8 mouse cellular contexts compared by ENCODE assay signal in genomic region chr11:62044627-62045026, GRCm38 (mm10).
A peak's percentile ranks its signal among the peaks of the same experiment; 100 is the strongest.
DNase-seq lines count a peak whose midpoint lies in the region; ATAC-seq and TF ChIP-seq lines count a peak whose summit lies in the region.
"Had no signal": no experiment of that assay in that cellular context is flagged by ENCODE, and none has a peak within 500 bp of the region (broad histone marks: within the 10 kb centered on the region; RNA-seq: fewer than 3 reads in every experiment).

No protein-coding gene starts in this region.

- in situ Hi-C loops in CH12.LX (cut with MboI; ENCODE audit: low pct_ligation_motif_present, low pct_unique_long_range_greater_than_20kb, low sequenced_read_pairs): loop anchor here (5.0 kb wide), 2 partner anchors 92 to 233 kb away; no protein-coding TSS in a partner anchor

- no peaks in the 10 kb centered on the region for H3K4me1 ChIP-seq in kidney, postnatal 0 days (replicated peaks; ENCODE audit: insufficient read depth, low read length)
- H3K4me1 ChIP-seq in CH12.LX (ENCODE audit: control insufficient read depth in 1 of 2, insufficient read depth in 2 of 2) (no peaks in the 10 kb centered on the region; a peak in 1 of 4 replicates), MEL (ENCODE audit: control insufficient read depth in 1 of 2, insufficient read depth in 2 of 2, low read length in 2 of 2) (no peaks in the 10 kb centered on the region)
- H3K4me1 ChIP-seq: embryonic facial prominence, embryonic 13.5 days had no signal

- TF ChIP-seq POLR2A in CH12.LX (IDR thresholded peaks at IDR 0.05; ENCODE audit: low read depth, low read length) (no peak), MEL (IDR thresholded peaks at IDR 0.05; ENCODE audit: control insufficient read depth in 1 of 2, insufficient read depth in 1 of 2, low read depth in 1 of 2, low read length in 2 of 2, poor library complexity in 1 of 2) (no peak)

- H3K27me3 ChIP-seq in kidney, postnatal 0 days (ENCODE audit: insufficient read depth, low read length): no peaks in the 10 kb centered on the region
- H3K27me3 ChIP-seq in CH12.LX (replicated peaks): no peaks in the 10 kb centered on the region
- no peaks in the 10 kb centered on the region for H3K27me3 ChIP-seq in MEL (ENCODE audit: control insufficient read depth in 1 of 2, insufficient read depth in 2 of 2, low read length in 2 of 2)
- H3K27me3 ChIP-seq: embryonic facial prominence, embryonic 13.5 days had no signal

- no peaks in the 10 kb centered on the region for H3K9me3 ChIP-seq in kidney, postnatal 0 days (replicated peaks; ENCODE audit: low read length)
- no peaks in the 10 kb centered on the region for H3K9me3 ChIP-seq in CH12.LX (replicated peaks; ENCODE audit: low read length)
- H3K9me3 ChIP-seq in MEL (replicated peaks; ENCODE audit: insufficient read depth, low read length): no peaks in the 10 kb centered on the region
- H3K9me3 ChIP-seq: embryonic facial prominence, embryonic 13.5 days had no signal

- TF ChIP-seq CTCF in kidney, postnatal 0 days (IDR thresholded peaks at IDR 0.05; ENCODE audit: low read depth): peak; percentile 83
- TF ChIP-seq CTCF in CH12.LX (conservative IDR thresholded peaks at IDR 0.05 in 1 of 2, IDR thresholded peaks at IDR 0.05 in 1 of 2; ENCODE audit: low read depth in 2 of 2, low read length in 2 of 2): peak; percentile 51 to 95
- peak; percentile 42 to 80 (median 44) for TF ChIP-seq CTCF in MEL (IDR thresholded peaks at IDR 0.05 in 2 of 3, conservative IDR thresholded peaks at IDR 0.05 in 1 of 3; ENCODE audit: control insufficient read depth in 1 of 3, insufficient read depth in 1 of 3, low read depth in 2 of 3, low read length in 3 of 3, poor library complexity in 1 of 3, severe bottlenecking in 1 of 3)

- dilution Hi-C loops in CH12.LX (cut with MboI; ENCODE audit: extremely low pct_ligation_motif_present, extremely low pct_unique_long_range_greater_than_20kb, low sequenced_read_pairs): no loop called here

- peak; percentile 96 for TF ChIP-seq RAD21 in CH12.LX (IDR thresholded peaks at IDR 0.05; ENCODE audit: low read depth, low read length)
- TF ChIP-seq RAD21 in MEL (IDR thresholded peaks at IDR 0.05; ENCODE audit: low read depth, low read length): peak; percentile 75

- H3K79me2 ChIP-seq in CH12.LX (replicated peaks; ENCODE audit: control insufficient read depth, extremely low read depth, insufficient read depth, poor library complexity, severe bottlenecking) (no peaks in the 10 kb centered on the region), MEL (ENCODE audit: control insufficient read depth, insufficient read depth, low read length, poor library complexity) (no peaks in the 10 kb centered on the region)

- peak; percentile 83 for DNase-seq in kidney, postnatal 0 days (ENCODE audit: low spot score)
- no peak for DNase-seq in kidney, adult 18-20 months
- DNase-seq in CH12.LX (ENCODE audit: extremely low read depth) (peak; percentile 65), MEL (ENCODE audit: low read depth, low spot score) (peak; percentile 62)
- DNase-seq in embryo, embryonic 9.5 days (ENCODE audit: extremely low spot score): peak; percentile 38
- no peak for DNase-seq in frontal cortex, postnatal 10 days (ENCODE audit: low spot score in 2 of 2)
- DNase-seq in urinary bladder, postnatal 10 days (ENCODE audit: low spot score): no peak

- 39% methylated on average over 3 of the region's 3 CpGs for WGBS in kidney, postnatal 0 days

- no peaks in the 10 kb centered on the region for H3K36me3 ChIP-seq in kidney, postnatal 0 days (ENCODE audit: insufficient read depth, low read length)
- peaks cover 0 to 26% of the 10 kb centered on the region in 2 experiments for H3K36me3 ChIP-seq in CH12.LX (replicated peaks in 1 of 2; ENCODE audit: control insufficient read depth in 1 of 2, insufficient read depth in 1 of 2, low read length in 1 of 2)
- no peaks in the 10 kb centered on the region for H3K36me3 ChIP-seq in MEL (ENCODE audit: control insufficient read depth in 1 of 2, insufficient read depth in 2 of 2, low read length in 2 of 2)
- H3K36me3 ChIP-seq: embryonic facial prominence, embryonic 13.5 days had no signal

- ATAC-seq in kidney, postnatal 0 days (replicated peaks; ENCODE audit: low FRiP score, low read depth): 0 out of 2 replicates have a peak, but pooled peaks have one; percentile 46

- no peak overlapping the region for H3K9ac ChIP-seq in kidney, postnatal 0 days (ENCODE audit: low read depth, low read length)
- H3K9ac ChIP-seq in CH12.LX (ENCODE audit: insufficient read depth, low read depth) (no peak overlapping the region), MEL (ENCODE audit: control insufficient read depth, low read depth, low read length, poor library complexity, severe bottlenecking) (no peak overlapping the region)
- H3K9ac ChIP-seq: embryonic facial prominence, embryonic 13.5 days had no signal

- TF ChIP-seq EP300 in CH12.LX (IDR thresholded peaks at IDR 0.05; ENCODE audit: low read length): no peak
- TF ChIP-seq EP300 in MEL (IDR thresholded peaks at IDR 0.05; ENCODE audit: low read depth in 1 of 2, low read length in 2 of 2): no peak

- no peak overlapping the region for H3K4me3 ChIP-seq in kidney, postnatal 0 days (replicated peaks; ENCODE audit: low read depth, low read length)
- H3K4me3 ChIP-seq in CH12.LX (replicated peaks in 1 of 3; ENCODE audit: low read depth in 2 of 3, low read length in 2 of 3, poor library complexity in 1 of 3): no peak overlapping the region
- no peak overlapping the region for H3K4me3 ChIP-seq in MEL (ENCODE audit: control insufficient read depth in 1 of 2, insufficient read depth in 1 of 2, low read depth in 2 of 2, low read length in 2 of 2)
- H3K4me3 ChIP-seq: embryonic facial prominence, embryonic 13.5 days had no signal

- H3K27ac ChIP-seq in kidney, postnatal 0 days: no peak overlapping the region
- no peak overlapping the region for H3K27ac ChIP-seq in CH12.LX (ENCODE audit: insufficient read depth, low read depth)
- H3K27ac ChIP-seq in MEL (ENCODE audit: control insufficient read depth, low read depth, low read length): no peak overlapping the region
- H3K27ac ChIP-seq: embryonic facial prominence, embryonic 13.5 days had no signal

- H3K4me2 ChIP-seq in kidney, postnatal 0 days (ENCODE audit: low read length): no peak overlapping the region
- no peak overlapping the region for H3K4me2 ChIP-seq in CH12.LX (ENCODE audit: insufficient read depth, low read depth, poor library complexity, severe bottlenecking)
- H3K4me2 ChIP-seq: embryonic facial prominence, embryonic 13.5 days had no signal

TF ChIP-seq in CH12.LX, 34 proteins besides CTCF, POLR2A, EP300 and RAD21 (continues in another document):
- TF ChIP-seq ETS1 (conservative IDR thresholded peaks at IDR 0.05; ENCODE audit: low read depth, low read length) (no peak), MAX (IDR thresholded peaks at IDR 0.05; ENCODE audit: low read length) (no peak), GABPA (IDR thresholded peaks at IDR 0.05; ENCODE audit: insufficient replicate concordance, low read depth, low read length) (no peak), TCF12 (IDR thresholded peaks at IDR 0.05; ENCODE audit: low read depth, low read length) (0 out of 2 replicates have a peak, but pooled peaks have one; percentile 29), USF1 (IDR thresholded peaks at IDR 0.05; ENCODE audit: low read depth, low read length) (no peak), CHD1 (IDR thresholded peaks at IDR 0.05; ENCODE audit: low read depth, low read length) (no peak), ZC3H11A (IDR thresholded peaks at IDR 0.05; ENCODE audit: low read depth, low read length) (peak; percentile 96), BHLHE40 (IDR thresholded peaks at IDR 0.05; ENCODE audit: low read depth, low read length) (0 out of 2 replicates have a peak, but pooled peaks have one; percentile 8), NELFE (IDR thresholded peaks at IDR 0.05; ENCODE audit: low read depth, low read length) (no peak; the same call in 1 of the 2 replicates), SIN3A (IDR thresholded peaks at IDR 0.05; ENCODE audit: low read length) (no peak), MEF2A (IDR thresholded peaks at IDR 0.05; ENCODE audit: borderline replicate concordance, low read depth, low read length) (peak; percentile 61; the same call in 1 of the 2 replicates), ZMIZ1 (IDR thresholded peaks at IDR 0.05; ENCODE audit: low read depth, low read length) (no peak), JUND (conservative IDR thresholded peaks at IDR 0.05; ENCODE audit: low read depth, low read length) (0 out of 2 replicates have a peak, but pooled peaks have one; percentile 21), SMC3 (IDR thresholded peaks at IDR 0.05; ENCODE audit: low read depth, low read length) (peak; percentile 99), IRF4 (IDR thresholded peaks at IDR 0.05; ENCODE audit: low read depth, low read length) (peak; percentile 44; the same call in 1 of the 2 replicates)

TF ChIP-seq in MEL, 35 proteins besides CTCF, POLR2A, EP300 and RAD21:
- peak; percentile 94 for TF ChIP-seq SMC3 (IDR thresholded peaks at IDR 0.05; ENCODE audit: low read depth, low read length)
- no peak for TF ChIP-seq POLR2AphosphoS5 (IDR thresholded peaks at IDR 0.05; ENCODE audit: borderline replicate concordance, low read depth, low read length)
- peak; percentile 88 for TF ChIP-seq ZC3H11A (IDR thresholded peaks at IDR 0.05; ENCODE audit: low read depth, low read length)
- 0 out of 2 replicates have a peak, but pooled peaks have one; percentile 20 for TF ChIP-seq ELF1 (IDR thresholded peaks at IDR 0.05; ENCODE audit: low read depth, low read length)
- TF ChIP-seq TCF12 (IDR thresholded peaks at IDR 0.05; ENCODE audit: low read depth, low read length): 0 out of 2 replicates have a peak, but pooled peaks have one; percentile 21
- no peak for TF ChIP-seq CHD2 (IDR thresholded peaks at IDR 0.05; ENCODE audit: low read length)
- TF ChIP-seq SIN3A (IDR thresholded peaks at IDR 0.05; ENCODE audit: low read length): peak; percentile 44; the same call in 1 of the 2 replicates
- TF ChIP-seq MAFK (IDR thresholded peaks at IDR 0.05; ENCODE audit: borderline replicate concordance, low read depth, low read length): 0 out of 2 replicates have a peak, but pooled peaks have one; percentile 19

Comparison
In these comparisons a context has a peak if more than half of its experiments do, and no peak if none do; other contexts are left out.
1. DNase-seq: peak in kidney, postnatal 0 days (single experiment), CH12.LX (single experiment), MEL (single experiment) and embryo, embryonic 9.5 days (single experiment); none in kidney, adult 18-20 months (single experiment), frontal cortex, postnatal 10 days (0 of 2) and urinary bladder, postnatal 10 days (single experiment).
2. Peak in every context shown above with its lines, with median percentiles within 50 percentile points of each other: CTCF ChIP-seq.